Mouse (Mus musculus): ENCODE measurements around the gene Fgd3.
A peak's percentile ranks its signal among the peaks of the same experiment; 100 is the strongest.

Gene Fgd3

DNA sequence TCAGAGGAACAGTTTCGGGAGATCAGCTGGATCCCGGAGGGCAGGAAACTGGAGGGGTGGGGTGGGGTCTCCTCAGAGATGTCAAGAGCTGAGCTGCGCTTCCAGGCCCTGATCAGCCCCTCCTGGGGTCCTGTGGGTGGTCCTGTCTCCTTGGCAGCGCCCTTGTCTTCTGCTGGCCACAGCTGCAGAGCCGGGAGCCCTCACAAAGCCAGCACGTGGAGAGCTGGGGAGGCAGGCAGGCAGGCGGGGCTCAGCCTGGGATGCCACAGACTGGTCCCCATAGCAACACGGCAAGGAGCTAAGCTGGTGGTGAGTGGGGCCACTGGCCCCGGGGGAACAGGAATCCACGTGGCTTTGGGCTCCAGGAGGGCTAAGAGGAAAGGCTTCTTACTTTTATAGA lies at the start of gene Fgd3:
TSS of gene Fgd3 (minus strand) at position 272 of the 400 bp plus-strand sequence.
- DNase-seq (ENCODE audit: extremely low read depth, insufficient read length, low spot score) = peak; percentile 79

DNA sequence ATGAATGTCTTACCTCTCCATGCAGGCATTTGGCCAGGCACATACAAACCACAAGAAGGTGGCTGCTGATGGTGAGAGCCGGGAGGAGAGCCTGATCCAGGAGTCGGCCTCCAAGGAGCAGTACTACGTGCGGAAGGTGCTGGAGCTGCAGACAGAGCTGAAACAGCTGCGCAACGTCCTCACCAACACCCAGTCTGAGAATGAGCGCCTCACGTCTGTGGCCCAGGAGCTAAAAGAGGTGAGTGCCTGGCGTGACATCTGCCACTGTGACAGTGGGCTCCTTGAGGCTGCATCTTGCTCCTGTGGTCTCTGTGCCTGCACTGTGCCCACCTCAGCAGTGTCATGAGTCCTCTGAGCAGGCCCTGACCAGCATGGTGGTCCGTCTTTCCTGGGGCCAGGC lies 49.3 kb upstream of the Fgd3 start:
- DNase-seq (ENCODE audit: extremely low read depth, insufficient read length, low spot score) = no peak

DNA sequence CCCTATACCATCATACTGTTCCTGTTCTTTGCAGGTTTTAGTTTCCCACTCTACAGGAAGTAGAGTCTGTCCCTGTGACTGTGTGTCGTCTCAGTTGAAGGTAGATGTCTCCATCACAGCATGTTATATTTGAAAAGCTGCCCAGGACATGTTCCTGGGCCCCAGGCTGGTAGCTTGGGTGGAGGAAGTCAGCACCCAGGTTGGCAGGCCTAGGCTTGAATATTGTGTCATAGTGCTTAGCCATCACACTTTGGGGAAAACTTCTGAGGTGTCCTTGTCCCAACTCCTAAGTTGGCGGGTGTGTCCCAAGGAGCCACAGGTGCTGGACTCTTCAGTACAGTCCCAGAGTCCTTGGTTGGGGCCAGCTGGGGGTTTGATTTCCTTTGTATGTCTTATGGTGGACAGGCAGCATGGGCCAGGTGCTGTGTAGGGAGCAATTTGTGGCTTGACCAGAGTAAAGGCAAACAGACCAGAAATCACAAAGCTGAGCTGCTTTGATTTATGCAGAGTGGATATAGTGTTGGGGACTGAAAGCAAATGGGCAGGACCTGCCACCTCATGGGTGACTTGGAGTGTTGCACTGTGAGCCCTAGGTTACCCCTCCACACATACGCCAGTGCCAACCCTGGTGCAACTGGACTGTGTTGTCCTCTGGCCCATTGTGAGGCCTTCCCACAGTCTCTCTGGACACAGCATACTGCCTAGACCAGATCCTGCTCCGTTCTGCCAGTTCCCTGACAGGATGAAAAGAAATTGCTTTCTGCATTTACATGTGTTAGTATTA lies 47.7 kb upstream of the Fgd3 start:
- no peak for DNase-seq (ENCODE audit: extremely low read depth, insufficient read length, low spot score)

DNA sequence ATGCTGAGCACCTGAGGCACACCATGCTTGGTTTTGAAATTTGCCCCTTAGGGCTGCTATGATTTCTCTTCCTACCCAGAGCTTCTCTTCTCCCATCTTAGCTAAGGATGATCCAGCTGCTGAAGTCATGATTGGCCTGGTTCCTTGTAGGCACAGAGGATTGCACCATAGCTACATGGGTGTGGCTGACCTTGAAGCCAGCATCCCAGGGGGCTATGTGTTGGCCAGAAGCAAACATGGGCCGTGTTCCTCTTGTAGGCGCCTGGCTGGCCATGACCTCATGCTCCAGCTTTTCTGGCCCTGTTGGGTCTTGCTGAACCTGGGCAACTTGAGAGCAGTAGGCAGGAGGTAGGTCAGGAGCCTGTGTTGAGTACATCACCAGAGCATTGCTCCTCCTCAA lies 44.6 kb upstream of the Fgd3 start:
- DNase-seq (ENCODE audit: extremely low read depth, insufficient read length, low spot score) = peak; percentile 59

DNA sequence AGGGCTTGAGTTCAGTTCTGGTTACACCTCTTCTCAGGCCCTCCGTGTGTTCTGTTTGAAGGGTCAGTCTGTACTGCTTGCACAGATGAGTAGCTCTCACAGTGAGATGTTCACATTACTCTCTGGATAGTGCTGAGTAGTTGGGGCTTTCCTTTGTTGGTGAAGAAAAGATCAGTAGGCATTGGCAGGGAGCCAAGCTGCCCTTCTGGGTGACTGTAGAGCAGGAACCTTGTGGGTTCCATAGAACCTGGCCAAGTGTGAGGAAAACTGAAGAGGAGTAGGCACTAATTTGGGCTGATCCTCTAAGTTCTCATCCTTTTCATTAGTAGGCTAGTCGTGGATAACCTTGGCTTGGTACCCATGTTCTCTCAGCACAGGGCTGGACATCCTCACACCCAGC lies 42.7 kb upstream of the Fgd3 start:
- DNase-seq (ENCODE audit: extremely low read depth, insufficient read length, low spot score) = no peak

DNA sequence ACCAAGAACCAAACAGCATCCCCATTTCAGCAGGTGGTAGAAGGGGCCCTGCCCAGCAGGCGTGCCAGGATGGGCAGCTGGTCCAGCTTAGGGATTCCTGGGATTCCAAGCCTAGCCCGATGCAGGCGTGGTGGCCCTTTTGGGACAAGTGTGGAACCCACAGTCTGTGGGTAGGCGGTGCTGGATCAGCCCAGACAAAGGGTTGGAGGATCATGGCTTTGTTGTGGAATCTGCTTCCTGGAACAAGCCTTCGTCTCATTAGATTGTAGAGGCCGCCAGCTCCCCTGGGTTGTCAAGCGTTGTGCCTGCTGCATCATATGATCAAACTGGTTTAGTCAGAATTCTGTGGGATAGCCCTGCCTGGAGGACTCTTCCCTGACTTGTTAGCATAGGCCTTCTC lies 42.3 kb upstream of the Fgd3 start:
- peak; percentile 62 for DNase-seq (ENCODE audit: extremely low read depth, insufficient read length, low spot score)

DNA sequence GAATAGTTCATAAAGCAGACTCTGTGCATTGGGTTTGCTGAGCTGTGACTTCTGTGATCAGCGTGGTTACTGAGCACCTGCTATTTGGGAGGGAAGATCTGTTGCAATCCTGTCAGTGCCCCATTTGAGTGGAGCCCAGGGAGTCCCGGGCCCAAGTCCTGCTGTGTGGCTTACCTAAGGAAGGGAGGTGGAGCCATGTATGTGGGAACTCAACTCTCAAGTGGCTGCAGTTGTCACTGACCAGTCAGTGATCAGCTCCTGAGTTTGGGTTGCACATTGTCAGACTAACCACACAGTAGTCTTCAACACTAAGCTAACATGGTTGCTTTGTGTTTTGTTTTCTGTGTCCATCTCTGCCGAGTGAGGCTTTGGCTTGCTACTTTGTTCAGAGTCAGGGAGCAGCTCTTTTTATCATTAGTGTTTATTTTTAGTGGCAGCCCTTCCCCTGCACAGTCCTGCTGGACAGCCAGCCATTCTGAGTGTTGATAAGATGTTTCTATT lies 40.8 kb upstream of the Fgd3 start:
- no peak for DNase-seq (ENCODE audit: extremely low read depth, insufficient read length, low spot score)

DNA sequence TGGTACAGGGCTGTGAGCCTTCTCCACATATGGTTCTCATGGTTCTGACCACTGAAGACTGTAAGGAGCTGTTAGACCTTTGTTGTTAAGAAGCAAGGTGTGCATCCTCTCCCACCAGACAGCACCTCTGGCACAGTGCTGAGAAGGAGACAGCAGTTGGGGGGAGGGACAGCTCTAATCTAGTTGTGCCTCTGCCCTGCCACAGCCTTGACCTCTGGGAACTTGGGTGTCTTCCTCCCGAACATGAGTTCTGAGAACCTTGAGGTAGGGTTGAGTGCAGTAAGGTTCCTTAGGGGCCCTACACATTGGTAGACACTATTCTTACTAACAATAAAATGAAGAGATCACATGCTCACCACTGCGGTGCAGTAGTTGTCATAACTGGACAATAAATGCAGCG lies 38.1 kb upstream of the Fgd3 start:
- no peak for DNase-seq (ENCODE audit: extremely low read depth, insufficient read length, low spot score)

DNA sequence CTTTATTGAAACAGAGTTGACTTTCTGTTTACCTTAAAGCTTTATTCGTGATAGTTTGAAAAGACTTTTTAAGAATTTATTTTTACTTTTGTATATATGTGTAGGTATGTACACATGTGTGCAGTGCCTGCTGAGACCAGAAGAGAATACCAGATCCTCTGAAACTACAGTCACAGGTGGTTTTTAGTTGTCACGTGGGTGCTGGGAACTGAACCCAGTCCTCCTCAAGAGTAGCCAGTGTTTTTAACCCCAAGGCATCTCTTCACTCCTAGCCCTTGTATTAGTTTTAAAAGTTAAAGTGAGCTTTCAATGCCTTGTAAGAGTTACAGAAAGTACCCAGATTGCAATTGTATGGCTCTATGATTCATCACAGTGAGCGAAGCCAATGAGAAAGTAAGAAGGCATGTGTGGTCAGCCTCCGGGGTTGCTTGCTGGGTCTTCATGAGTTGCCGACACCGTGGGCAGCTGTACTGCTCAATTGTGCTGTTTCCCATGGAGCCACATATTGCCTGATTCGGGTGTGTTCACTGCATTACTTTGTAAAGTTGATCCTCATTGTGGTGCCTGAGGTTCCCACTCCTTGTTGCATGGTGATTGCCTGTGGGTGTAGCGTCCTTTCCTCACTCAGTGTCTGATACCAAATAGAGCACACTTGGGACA lies 37.4 kb upstream of the Fgd3 start:
- DNase-seq (ENCODE audit: extremely low read depth, insufficient read length, low spot score) = peak; percentile 34

DNA sequence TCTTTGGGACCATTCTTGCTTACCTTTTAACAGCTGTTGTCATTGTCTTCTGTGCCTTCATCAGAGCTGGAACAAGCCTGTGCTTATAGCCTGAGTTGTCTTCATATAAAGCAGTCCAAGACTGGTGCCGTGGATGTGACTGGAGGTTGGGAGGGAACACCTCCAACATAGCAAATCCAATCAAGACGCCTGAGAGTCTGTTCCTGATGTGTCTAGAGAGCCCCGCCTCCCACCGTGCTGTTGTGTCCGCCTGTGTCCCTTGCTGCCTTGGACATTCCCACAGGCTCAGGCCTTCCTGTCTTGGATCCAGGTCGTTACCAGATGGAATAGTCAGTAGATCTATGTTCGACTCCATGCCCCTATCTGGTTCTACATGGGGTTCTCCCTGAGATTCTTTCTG lies 36.0 kb upstream of the Fgd3 start:
- DNase-seq (ENCODE audit: extremely low read depth, insufficient read length, low spot score) = no peak

DNA sequence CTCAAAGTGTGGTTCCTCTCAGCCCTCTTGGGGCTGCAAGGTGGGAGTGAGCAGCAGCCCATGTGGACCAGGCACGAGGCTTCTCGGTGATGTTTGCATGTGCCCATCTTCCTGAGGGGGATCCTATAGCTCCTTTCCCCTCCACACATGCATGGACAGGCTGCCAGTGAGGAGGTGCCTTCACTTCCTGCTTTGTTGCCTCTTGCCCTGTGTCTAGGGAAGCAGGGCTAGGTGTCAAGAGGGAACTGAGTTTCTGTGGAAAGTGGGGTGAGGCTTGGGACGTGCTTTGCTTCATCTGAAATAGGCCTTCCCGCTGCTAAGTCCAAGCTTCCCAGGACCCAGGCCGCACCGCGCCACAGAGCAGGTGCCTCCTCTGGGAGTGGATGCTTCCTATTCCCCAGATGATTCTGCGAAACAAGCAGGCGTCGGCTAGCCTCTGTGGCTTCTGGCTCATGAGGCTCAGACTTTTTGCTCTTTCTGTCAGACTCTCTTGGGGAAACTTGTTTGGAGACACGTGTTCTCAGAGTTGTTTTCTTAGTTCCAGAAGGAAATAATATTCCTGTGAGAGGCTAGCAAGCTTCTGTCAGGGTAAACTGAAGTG lies 35.5 kb upstream of the Fgd3 start:
- no peak for DNase-seq (ENCODE audit: extremely low read depth, insufficient read length, low spot score)

DNA sequence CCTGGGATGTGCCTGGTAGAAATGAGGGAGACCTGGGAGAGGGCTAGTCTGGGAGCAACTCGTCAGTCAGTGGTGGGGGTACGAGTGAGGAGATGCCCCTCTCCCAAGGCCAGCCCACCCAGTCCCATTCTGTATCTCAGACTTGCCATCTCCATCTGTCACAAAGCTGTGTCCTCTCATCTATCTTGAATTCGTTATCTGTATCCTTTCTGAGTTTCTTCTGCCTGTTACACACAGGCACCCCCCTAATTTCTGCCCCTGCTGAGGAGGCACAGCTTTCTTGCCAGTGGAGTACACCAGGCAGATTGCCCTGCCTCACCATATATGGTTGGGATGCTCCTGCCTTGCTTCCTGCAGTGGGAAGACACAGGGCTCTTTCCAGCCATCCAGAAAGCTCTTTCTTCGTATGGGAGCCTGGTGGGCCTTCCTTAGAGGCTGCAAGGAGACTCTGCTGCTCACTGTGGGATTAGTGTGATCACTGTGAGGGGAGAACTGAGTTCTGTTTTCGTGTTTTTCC lies 33.9 kb upstream of the Fgd3 start:
- no peak for DNase-seq (ENCODE audit: extremely low read depth, insufficient read length, low spot score)

DNA sequence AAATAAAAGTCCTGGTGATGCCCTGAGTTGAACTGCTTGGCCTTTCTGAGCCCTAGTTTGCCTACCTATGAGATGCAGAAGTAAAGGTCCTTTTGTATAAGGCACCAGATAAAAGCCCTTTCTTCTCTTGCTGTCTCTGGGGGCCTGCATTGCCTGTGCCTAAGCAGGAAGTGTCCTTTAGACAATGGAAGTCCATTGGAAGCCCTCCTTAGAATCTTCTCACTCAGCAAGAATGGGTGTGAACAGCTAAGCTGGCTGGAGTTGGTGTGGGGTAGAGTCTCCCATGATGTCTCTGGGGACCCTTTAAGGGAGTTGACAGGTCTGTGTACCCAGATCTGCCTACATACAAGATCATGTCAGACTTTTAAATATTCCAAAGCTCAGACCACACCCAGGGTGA lies 33.3 kb upstream of the Fgd3 start:
- DNase-seq (ENCODE audit: extremely low read depth, insufficient read length, low spot score) = no peak

DNA sequence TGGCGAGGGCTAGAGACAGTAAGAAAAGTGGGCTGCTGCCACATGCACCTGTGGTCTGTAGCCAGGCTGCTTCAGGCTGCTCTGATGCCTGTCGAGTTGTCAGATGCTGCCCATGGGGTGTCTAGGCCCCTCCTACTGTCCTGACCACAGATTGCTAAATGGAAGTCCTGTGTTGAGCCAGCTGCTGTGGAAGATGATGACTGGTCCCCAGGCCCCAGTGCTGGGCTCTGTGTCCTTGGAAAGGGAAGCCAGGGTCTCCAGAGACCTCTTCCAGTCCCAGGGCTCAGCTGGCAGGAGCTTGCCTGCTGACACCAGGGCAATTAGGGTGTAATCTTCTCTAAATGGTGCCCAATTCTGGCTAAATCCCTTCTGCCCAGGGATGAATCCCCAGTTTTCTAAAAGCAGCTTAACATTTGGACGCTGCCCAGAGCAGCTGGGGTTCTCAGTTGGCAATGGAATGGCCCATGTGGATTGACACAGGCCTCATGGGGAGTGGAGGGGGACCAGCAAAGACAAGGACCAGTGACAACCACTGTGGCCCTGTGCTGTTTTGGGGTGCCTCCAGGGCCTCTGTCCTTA lies 32.6 kb upstream of the Fgd3 start:
- DNase-seq (ENCODE audit: extremely low read depth, insufficient read length, low spot score) = peak; percentile 69

DNA sequence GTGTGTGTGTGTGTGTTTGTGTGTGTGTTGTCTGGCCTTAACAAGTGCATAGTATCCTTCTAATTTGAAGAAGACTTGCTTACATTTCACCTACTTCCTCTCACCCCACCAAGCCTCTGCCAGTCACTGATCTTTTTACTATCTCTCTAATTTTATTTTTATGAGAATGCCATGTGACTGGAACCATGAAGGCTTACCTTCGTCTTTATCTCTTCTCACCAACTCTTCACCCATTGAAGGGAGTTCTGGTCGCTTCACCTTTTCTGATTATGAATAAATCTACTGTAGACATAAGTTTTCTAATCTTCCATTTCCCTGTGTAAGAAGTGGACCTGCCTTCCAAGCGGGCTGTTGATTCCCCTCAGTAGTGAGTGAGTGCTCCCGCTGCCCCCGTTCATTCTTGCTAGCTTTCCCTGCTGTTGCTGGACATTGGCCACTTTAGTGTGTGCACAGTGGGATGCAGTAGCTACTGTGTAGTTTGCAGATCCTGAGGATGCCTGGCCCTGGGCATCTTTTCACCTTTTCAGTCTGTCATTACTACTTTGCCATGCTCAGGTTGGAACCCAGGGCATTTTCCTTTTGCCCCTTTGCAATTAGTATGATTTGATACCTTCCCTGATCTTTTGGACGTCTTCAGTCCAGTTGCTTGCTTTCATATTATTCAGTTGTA lies 29.9 kb upstream of the Fgd3 start:
- DNase-seq (ENCODE audit: extremely low read depth, insufficient read length, low spot score) = no peak

DNA sequence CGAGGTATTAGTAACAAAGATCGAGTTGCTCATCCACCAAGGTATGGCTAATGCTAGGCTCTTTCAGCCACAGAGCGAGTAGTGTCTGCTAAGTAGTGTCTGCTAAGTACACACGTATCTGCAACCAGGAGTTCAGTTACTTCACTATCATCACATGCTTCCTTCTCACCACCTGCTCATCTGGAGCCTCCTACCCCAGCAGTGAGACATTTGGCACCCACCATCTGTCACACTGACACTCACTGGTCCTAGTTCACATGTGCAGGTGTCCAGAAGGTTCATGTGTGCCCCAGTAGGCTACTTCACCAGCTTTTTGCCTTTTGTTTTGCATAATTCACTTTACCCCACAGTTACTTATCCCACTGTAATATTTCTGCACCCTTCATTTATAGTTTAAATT lies 29.2 kb upstream of the Fgd3 start:
- DNase-seq (ENCODE audit: extremely low read depth, insufficient read length, low spot score) = no peak

DNA sequence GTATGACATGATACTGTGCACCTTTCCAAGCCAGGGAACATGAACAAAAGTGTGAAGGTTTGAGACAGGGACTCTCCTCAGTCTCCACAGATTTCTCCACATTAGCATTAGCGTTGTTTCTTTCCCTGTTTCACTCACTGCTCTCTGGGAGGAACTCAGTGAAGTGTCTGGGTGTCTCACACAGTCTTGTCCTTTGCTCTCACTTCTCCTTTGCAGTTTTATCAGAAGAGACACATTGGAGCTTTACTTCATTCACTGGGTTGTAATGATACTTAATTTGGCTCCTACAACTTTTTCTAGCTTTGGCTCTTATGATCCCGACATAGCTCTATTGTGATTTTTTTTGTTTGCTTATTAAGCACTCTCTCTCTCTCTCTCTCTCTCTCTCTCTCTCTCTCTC lies 28.4 kb upstream of the Fgd3 start:
- DNase-seq (ENCODE audit: extremely low read depth, insufficient read length, low spot score) = no peak

DNA sequence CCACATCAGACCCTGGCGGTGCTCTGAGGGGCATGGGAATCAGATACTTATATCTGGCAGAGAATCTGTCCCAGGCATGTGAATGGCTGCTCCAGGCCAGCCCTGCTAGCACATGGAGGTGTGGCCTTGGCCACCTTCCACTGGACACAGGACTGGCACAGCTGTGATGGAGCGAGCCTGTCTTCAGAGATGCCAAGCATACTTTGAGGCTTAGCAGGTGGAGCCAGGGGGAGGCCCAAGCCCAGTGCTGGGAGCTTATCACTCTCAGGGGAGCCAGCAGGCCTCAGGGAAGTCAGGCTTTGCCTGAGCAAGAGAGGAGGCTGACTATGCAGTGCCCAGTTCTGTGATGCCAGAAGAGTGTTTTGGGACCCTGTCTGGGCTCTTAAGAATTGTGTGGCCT lies 25.4 kb upstream of the Fgd3 start:
- peak; percentile 75 for DNase-seq (ENCODE audit: extremely low read depth, insufficient read length, low spot score)

DNA sequence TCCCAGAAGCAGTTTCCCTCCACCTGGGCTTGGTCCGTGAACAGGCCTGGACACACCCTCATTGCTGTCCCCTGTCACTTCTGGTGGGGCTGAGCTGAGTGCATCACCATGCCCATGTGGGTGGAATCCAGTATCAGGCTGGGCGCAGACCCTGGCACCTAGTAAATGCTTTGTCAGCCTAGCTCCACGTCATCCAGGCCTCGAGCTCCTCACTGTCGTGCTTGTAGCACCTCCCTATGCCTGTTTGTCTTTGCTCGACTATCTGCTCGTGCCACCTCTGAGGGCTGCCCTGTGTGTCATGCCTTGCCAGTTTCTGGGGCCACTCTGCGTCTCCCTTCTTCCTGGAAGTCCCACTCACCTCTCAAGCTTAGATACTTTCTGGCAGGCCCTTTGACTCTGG lies 24.5 kb upstream of the Fgd3 start:
- DNase-seq (ENCODE audit: extremely low read depth, insufficient read length, low spot score) = peak; percentile 45

DNA sequence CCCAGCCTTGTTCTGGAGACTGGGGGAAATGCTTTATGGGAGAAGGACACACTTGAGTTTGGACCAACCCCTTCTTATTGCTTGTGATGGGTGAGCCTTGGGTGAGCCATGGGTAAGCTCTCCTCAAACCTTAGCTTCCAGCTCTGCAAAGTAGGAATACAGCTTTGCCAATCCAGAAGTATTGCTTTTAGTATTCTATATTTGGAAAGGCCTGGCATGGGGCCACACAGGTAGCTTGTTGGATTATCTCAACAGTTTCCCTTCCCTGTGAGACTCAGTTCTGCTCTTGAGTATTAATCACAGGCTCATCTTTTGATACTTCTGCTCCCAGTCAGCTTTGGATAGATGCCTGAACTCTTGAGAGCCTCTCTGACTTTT lies 22.6 kb upstream of the Fgd3 start:
- DNase-seq (ENCODE audit: extremely low read depth, insufficient read length, low spot score) = no peak

All from 3134 (cell line).